Comparison of ENCODE assay signal across 8 mouse cellular contexts in the genomic region with DNA sequence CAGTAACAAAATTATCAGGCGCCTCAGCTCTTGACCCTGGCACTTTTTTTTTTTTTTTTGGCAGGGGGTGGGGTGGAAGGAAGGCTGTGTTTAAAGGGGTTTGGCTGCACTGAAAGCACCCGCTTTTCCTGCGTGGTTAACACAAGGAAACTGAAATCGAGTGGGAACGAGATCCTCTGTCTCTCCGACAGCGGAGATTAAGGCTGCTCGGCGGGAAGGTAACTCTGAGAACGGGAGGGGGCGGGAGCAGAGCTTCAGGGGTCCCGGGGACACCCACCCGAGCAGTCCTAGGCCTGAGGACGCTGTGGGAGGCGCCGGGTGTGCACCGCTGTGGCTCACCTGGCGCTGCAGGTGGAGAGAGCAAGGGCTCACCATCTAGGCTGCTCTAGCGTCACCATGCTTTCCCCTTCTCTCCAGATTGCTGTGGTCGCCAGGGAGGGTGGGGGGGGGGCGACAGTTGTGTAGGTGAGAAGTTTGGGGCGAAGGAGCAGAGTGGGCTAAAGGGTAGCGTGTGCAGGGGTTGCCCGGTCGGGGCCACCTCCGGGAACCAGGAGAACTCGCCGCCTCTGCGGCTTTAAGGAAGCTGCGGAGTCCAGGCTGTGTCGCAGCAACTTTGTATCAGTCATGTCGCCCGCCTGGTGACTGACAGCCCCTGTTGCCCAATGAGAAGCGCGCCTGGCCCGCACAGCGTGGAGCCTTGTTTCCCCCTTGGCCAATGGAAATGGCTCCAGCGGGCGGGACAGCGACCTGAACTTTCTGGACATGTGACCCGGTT. TPM values are rescaled to one million over a fixed set of nuclear protein-coding genes. Genes with fewer than 3 reads are reported as not detected.
DNase-seq lines count a peak whose midpoint lies in the region; ATAC-seq and TF ChIP-seq lines count a peak whose summit lies in the region.

No protein-coding gene starts in this region.

- TF ChIP-seq CTCF in E14TG2a.4 (conservative IDR thresholded peaks at IDR 0.05; ENCODE audit: low read length), result no peak
- TF ChIP-seq CTCF in heart, postnatal 0 days (IDR thresholded peaks at IDR 0.05; ENCODE audit: low read depth), result no peak
- no peak for TF ChIP-seq CTCF in liver, embryonic 14.5 days (IDR thresholded peaks at IDR 0.05; ENCODE audit: low read depth)

- H3K36me3 ChIP-seq in E14TG2a.4 (ENCODE audit: insufficient read depth, low read length), result no peaks in the 10 kb centered on the region
- no peaks in the 10 kb centered on the region for H3K36me3 ChIP-seq in forebrain, embryonic 13.5 days (ENCODE audit: poor library complexity, severe bottlenecking)
- H3K36me3 ChIP-seq in heart, postnatal 0 days (replicated peaks; ENCODE audit: control insufficient read depth, insufficient read depth, low read length), result no peaks in the 10 kb centered on the region
- H3K36me3 ChIP-seq in liver, embryonic 14.5 days (replicated peaks; ENCODE audit: control insufficient read depth, insufficient read depth, low read depth), result no peaks in the 10 kb centered on the region
- H3K36me3 ChIP-seq in stomach, embryonic 15.5 days, result no peaks in the 10 kb centered on the region

- peak; percentile 97 for ATAC-seq in forebrain, embryonic 13.5 days
- ATAC-seq in heart, postnatal 0 days (ENCODE audit: insufficient read depth, low read depth), result peak; percentile 94
- peak; percentile 89 for ATAC-seq in liver, embryonic 14.5 days (ENCODE audit: insufficient read depth)
- peak; percentile 97 for ATAC-seq in stomach, embryonic 15.5 days (ENCODE audit: insufficient read depth, low FRiP score, low read depth)

- peaks cover 14% of the 10 kb centered on the region for H3K4me1 ChIP-seq in E14TG2a.4 (replicated peaks; ENCODE audit: low read depth, low read length)
- H3K4me1 ChIP-seq in forebrain, embryonic 13.5 days, result peaks cover 27% of the 10 kb centered on the region
- H3K4me1 ChIP-seq in heart, postnatal 0 days (ENCODE audit: control insufficient read depth, insufficient read depth), result peaks cover 5% of the 10 kb centered on the region; the same call in 1 of the 2 replicates
- no peaks in the 10 kb centered on the region for H3K4me1 ChIP-seq in liver, embryonic 14.5 days (replicated peaks; ENCODE audit: control insufficient read depth in 2 of 2, insufficient read depth in 2 of 2, low read length in 1 of 2)
- H3K4me1 ChIP-seq in stomach, embryonic 15.5 days, result peaks cover 18% of the 10 kb centered on the region

- peak overlapping the region; percentile 100 for H3K4me2 ChIP-seq in forebrain, embryonic 13.5 days
- H3K4me2 ChIP-seq in heart, postnatal 0 days (ENCODE audit: low read depth, low read length), result peak overlapping the region; percentile 99
- peak overlapping the region; percentile 68 for H3K4me2 ChIP-seq in liver, embryonic 14.5 days (ENCODE audit: low read depth)
- H3K4me2 ChIP-seq in stomach, embryonic 15.5 days, result peak overlapping the region; percentile 91

- peak; percentile 47 for DNase-seq in c-Kit-positive CD71-positive TER-119-positive erythroid progenitor cells, embryonic 14.5 days (ENCODE audit: low spot score)
- peak; percentile 98 for DNase-seq in heart, postnatal 0 days (ENCODE audit: low spot score)
- DNase-seq in kidney, postnatal 36 days, result peak; percentile 98 to 99
- peak; percentile 64 to 66 (median 66) for DNase-seq in liver, embryonic 14.5 days (ENCODE audit: low read depth in 3 of 3, low spot score in 3 of 3)
- DNase-seq in neural tube, embryonic 10.5 days (ENCODE audit: extremely low spot score, low spot score), result peak; percentile 93

- peaks cover 52% of the 10 kb centered on the region for H3K27me3 ChIP-seq in E14TG2a.4 (ENCODE audit: insufficient read depth, low read length)
- peaks cover 59% of the 10 kb centered on the region for H3K27me3 ChIP-seq in forebrain, embryonic 13.5 days
- no peaks in the 10 kb centered on the region for H3K27me3 ChIP-seq in heart, postnatal 0 days (ENCODE audit: control insufficient read depth, insufficient read depth, low read length)
- H3K27me3 ChIP-seq in liver, embryonic 14.5 days (ENCODE audit: control insufficient read depth, insufficient read depth, low read length), result peaks cover 42% of the 10 kb centered on the region
- peaks cover 19% of the 10 kb centered on the region; the same call in 1 of the 2 replicates for H3K27me3 ChIP-seq in stomach, embryonic 15.5 days (replicated peaks)

- peak overlapping the region; percentile 68 for H3K9ac ChIP-seq in forebrain, embryonic 13.5 days
- H3K9ac ChIP-seq in heart, postnatal 0 days (replicated peaks; ENCODE audit: low read depth, low read length), result peak overlapping the region; percentile 71
- H3K9ac ChIP-seq in liver, embryonic 14.5 days (replicated peaks), result no peak overlapping the region
- peak overlapping the region; percentile 39; the same call in 1 of the 2 replicates for H3K9ac ChIP-seq in stomach, embryonic 15.5 days

- H3K4me3 ChIP-seq in E14TG2a.4 (replicated peaks; ENCODE audit: low read length), result peak overlapping the region; percentile 84
- peak overlapping the region; percentile 72 for H3K4me3 ChIP-seq in forebrain, embryonic 13.5 days
- H3K4me3 ChIP-seq in heart, postnatal 0 days (ENCODE audit: low read depth, low read length), result peak overlapping the region; percentile 71
- peak overlapping the region; percentile 38 to 57 for H3K4me3 ChIP-seq in liver, embryonic 14.5 days (ENCODE audit: insufficient read depth in 1 of 2, low read depth in 2 of 2, low read length in 2 of 2)
- H3K4me3 ChIP-seq in stomach, embryonic 15.5 days (replicated peaks), result peak overlapping the region; percentile 70

- TF ChIP-seq EP300 in heart, postnatal 0 days (IDR thresholded peaks at IDR 0.05; ENCODE audit: low read depth), result no peak
- no peak for TF ChIP-seq EP300 in liver, embryonic 14.5 days (IDR thresholded peaks at IDR 0.05; ENCODE audit: low read depth)

- no peak overlapping the region for H3K27ac ChIP-seq in forebrain, embryonic 13.5 days
- H3K27ac ChIP-seq in heart, postnatal 0 days (ENCODE audit: low read depth), result peak overlapping the region; percentile 64
- H3K27ac ChIP-seq in liver, embryonic 14.5 days, result no peak overlapping the region
- no peak overlapping the region for H3K27ac ChIP-seq in stomach, embryonic 15.5 days

- H3K9me3 ChIP-seq in E14TG2a.4 (ENCODE audit: low read length), result no peaks in the 10 kb centered on the region
- H3K9me3 ChIP-seq in forebrain, embryonic 13.5 days (replicated peaks), result no peaks in the 10 kb centered on the region
- no peaks in the 10 kb centered on the region for H3K9me3 ChIP-seq in heart, postnatal 0 days (replicated peaks; ENCODE audit: control insufficient read depth, low read length)
- H3K9me3 ChIP-seq in liver, embryonic 14.5 days (ENCODE audit: control insufficient read depth, low read length), result no peaks in the 10 kb centered on the region
- H3K9me3 ChIP-seq in stomach, embryonic 15.5 days, result no peaks in the 10 kb centered on the region

- under 1% methylated on average over 39 of the region's 41 CpGs for WGBS in forebrain, embryonic 13.5 days
- under 1% methylated on average over 38 of the region's 41 CpGs for WGBS in heart, postnatal 0 days
- WGBS in liver, embryonic 14.5 days (ENCODE audit: insufficient replicate concordance), result under 1% methylated on average over 41 of the region's 41 CpGs
- WGBS in stomach, embryonic 15.5 days, result under 1% methylated on average over 36 of the region's 41 CpGs

RNA-seq across cellular contexts. Expression of gene Nr3c2, which starts 2.4 kb away (rescaled TPM):
- 0.90 and 1.2 TPM in 2 replicates for polyA plus RNA-seq in forebrain, embryonic 13.5 days (2015; fragmentation: Nextera tagmentation; extraction: Ambion mirVana)
- total RNA-seq in heart, postnatal 0 days (2014; rRNA removed; ENCODE audit: low replicate concordance), result 8.2 and 10.8 TPM in 2 replicates
- polyA plus RNA-seq in heart, postnatal 0 days (2015; fragmentation: Nextera tagmentation; extraction: Ambion mirVana), result 7.6 and 8.2 TPM in 2 replicates
- 0.23 and 0.30 TPM in 2 replicates for polyA plus RNA-seq in liver, embryonic 14.5 days (2012; rRNA removed)
- 0.91 and 0.99 TPM in 2 replicates for polyA plus RNA-seq in liver, embryonic 14.5 days (2014; fragmentation: Nextera tagmentation; extraction: Ambion mirVana)
- polyA plus RNA-seq in stomach, embryonic 15.5 days (2015; fragmentation: Nextera tagmentation; extraction: Ambion mirVana), result 2.2 and 3.3 TPM in 2 replicates

Comparison
In these comparisons a context has a peak if more than half of its experiments do, and no peak if none do; other contexts are left out.
1. DNase-seq: peak in every context shown above with its lines; median percentile 98 in kidney, postnatal 36 days; 98 in heart, postnatal 0 days; 93 in neural tube, embryonic 10.5 days; 66 in liver, embryonic 14.5 days; 47 in c-Kit-positive CD71-positive TER-119-positive erythroid progenitor cells, embryonic 14.5 days.